Mouse (Mus musculus): ENCODE data around the gene Agbl5. TPM values are rescaled to one million over a fixed set of nuclear protein-coding genes. Genes with fewer than 3 reads are reported as not detected.

The Agbl5 gene
- total RNA-seq, 2 experiments from 2014 or later, result 13.5 to 20.2 TPM

- DNase-seq (ENCODE audit: low spot score in 2 of 2), result no peak
- intact Hi-C loops (cut with DNase I), result loop anchor here (10.0 kb wide), 1 partner anchor 202 kb away; the partner anchor contains the start of gene Dpysl5
Observed at GRCm38 (mm10) chr5:30916841-30917240, 28.3 kb downstream of the Agbl5 start.

GRCm38 (mm10) chr5:30917348-30917747, 28.9 kb downstream of the Agbl5 start:
- intact Hi-C loops (cut with DNase I), result loop anchor here (10.0 kb wide), 1 partner anchor 203 kb away; the partner anchor contains the start of gene Dpysl5

GRCm38 (mm10) chr5:30917891-30918670, 29.6 kb downstream of the Agbl5 start:
- no peak for DNase-seq (ENCODE audit: low spot score in 2 of 2)
- intact Hi-C loops (cut with DNase I), result loop anchor here (10.0 kb wide), 1 partner anchor 203 kb away; the partner anchor contains the start of gene Dpysl5

More at GRCm38 (mm10) chr5:30917348-30917747, 28.9 kb downstream of the Agbl5 start:
- DNase-seq (ENCODE audit: low spot score in 2 of 2), result no peak

GRCm38 (mm10) chr5:30918691-30919090, 30.2 kb downstream of the Agbl5 start:
- no peak for DNase-seq (ENCODE audit: low spot score in 2 of 2)
- intact Hi-C loops (cut with DNase I), result loop anchor here (10.0 kb wide), 1 partner anchor 204 kb away; the partner anchor contains the start of gene Dpysl5

GRCm38 (mm10) chr5:30919831-30920614, 31.5 kb downstream of the Agbl5 start:
- intact Hi-C loops (cut with DNase I), result loop anchor here (10.0 kb wide), 1 partner anchor 205 kb away; the partner anchor contains the start of gene Dpysl5
- DNase-seq (ENCODE audit: low spot score in 2 of 2), result no peak

- DNase-seq (ENCODE audit: low spot score in 2 of 2), result no peak
- intact Hi-C loops (cut with DNase I), result no loop called here
Observed at GRCm38 (mm10) chr5:30920621-30921020, 32.1 kb downstream of the Agbl5 start.

GRCm38 (mm10) chr5:30921256-30922033, 33.0 kb downstream of the Agbl5 start, which contains the start of gene Khk:
TSS of gene Khk (plus strand) at chr5:30921431.
- DNase-seq (ENCODE audit: low spot score in 2 of 2), result peak; percentile 84 to 87
- intact Hi-C loops (cut with DNase I), result no loop called here

- no peak for DNase-seq (ENCODE audit: low spot score in 2 of 2)
- intact Hi-C loops (cut with DNase I), result no loop called here
Observed at GRCm38 (mm10) chr5:30922581-30923041, 34.1 kb downstream of the Agbl5 start.

- intact Hi-C loops (cut with DNase I), result no loop called here
- DNase-seq (ENCODE audit: low spot score in 2 of 2), result no peak
Observed at GRCm38 (mm10) chr5:30923119-30923518, 34.6 kb downstream of the Agbl5 start.

GRCm38 (mm10) chr5:30924614-30925013, 36.1 kb downstream of the Agbl5 start:
- no peak for DNase-seq (ENCODE audit: low spot score in 2 of 2)
- intact Hi-C loops (cut with DNase I), result no loop called here

GRCm38 (mm10) chr5:30925217-30925616, 36.7 kb downstream of the Agbl5 start:
- intact Hi-C loops (cut with DNase I), result no loop called here
- no peak for DNase-seq (ENCODE audit: low spot score in 2 of 2)

- no peak for DNase-seq (ENCODE audit: low spot score in 2 of 2)
- intact Hi-C loops (cut with DNase I), result no loop called here
Observed at GRCm38 (mm10) chr5:30926073-30926472, 37.6 kb downstream of the Agbl5 start.

GRCm38 (mm10) chr5:30927945-30928529, 39.5 kb downstream of the Agbl5 start:
- intact Hi-C loops (cut with DNase I), result no loop called here
- DNase-seq (ENCODE audit: low spot score in 2 of 2), result no peak

- intact Hi-C loops (cut with DNase I), result loop anchor here (2.0 kb wide), 1 partner anchor 75 kb away; no protein-coding TSS in a partner anchor
- DNase-seq (ENCODE audit: low spot score in 2 of 2), result peak; percentile 71 to 76
Observed at GRCm38 (mm10) chr5:30930121-30930520, 41.6 kb downstream of the Agbl5 start.

- DNase-seq (ENCODE audit: low spot score in 2 of 2), result no peak
- intact Hi-C loops (cut with DNase I), result loop anchor here (2.0 kb wide), 1 partner anchor 74 kb away; no protein-coding TSS in a partner anchor
Observed at GRCm38 (mm10) chr5:30930846-30931245, 42.4 kb downstream of the Agbl5 start.

- DNase-seq (ENCODE audit: low spot score in 2 of 2), result no peak
- intact Hi-C loops (cut with DNase I), result loop anchor here (2.0 kb wide), 1 partner anchor 73 kb away; no protein-coding TSS in a partner anchor
Observed at GRCm38 (mm10) chr5:30931378-30931777, 42.9 kb downstream of the Agbl5 start.

GRCm38 (mm10) chr5:30933705-30934104, 45.2 kb downstream of the Agbl5 start:
- intact Hi-C loops (cut with DNase I), result no loop called here
- DNase-seq (ENCODE audit: low spot score in 2 of 2), result no peak

- no peak for DNase-seq (ENCODE audit: low spot score in 2 of 2)
- intact Hi-C loops (cut with DNase I), result no loop called here
Observed at GRCm38 (mm10) chr5:30934725-30935461, 46.4 kb downstream of the Agbl5 start.

Measured in left cerebral cortex, postnatal 36 days (tissue).